17 mouse cellular contexts compared by ENCODE assay signal in the genomic region with DNA sequence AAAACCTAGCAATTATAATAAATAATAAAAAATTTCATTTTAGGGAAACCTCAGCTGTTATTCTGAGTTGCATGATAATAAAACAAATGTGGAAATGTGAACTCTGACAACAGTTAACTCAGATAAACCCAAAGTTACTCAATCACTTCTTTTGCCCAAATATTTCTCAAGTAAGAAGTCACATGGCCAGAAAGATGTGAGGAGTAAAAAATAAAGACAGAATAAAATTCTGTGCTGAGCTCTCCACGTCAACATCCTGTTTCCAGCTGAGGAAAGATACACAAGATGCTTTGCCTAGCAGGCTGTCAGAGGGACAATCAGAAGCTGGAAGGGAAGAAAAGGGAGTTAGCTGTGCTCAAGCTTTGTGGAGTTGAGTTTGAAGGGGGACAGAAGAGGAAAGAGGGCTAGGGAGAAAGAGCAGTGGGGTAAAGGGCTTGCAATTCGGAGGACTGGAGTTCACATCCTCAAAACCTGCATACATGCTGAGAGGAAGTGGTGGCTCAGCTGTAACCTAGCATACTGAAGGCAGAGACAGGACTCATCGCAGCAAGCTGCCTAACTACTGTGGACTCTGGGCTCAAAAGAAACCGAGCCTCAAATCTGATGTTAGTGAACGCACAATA. TPM values are rescaled to one million over a fixed set of nuclear protein-coding genes. Genes with fewer than 3 reads are reported as not detected.
DNase-seq lines count a peak whose midpoint lies in the region; ATAC-seq and TF ChIP-seq lines count a peak whose summit lies in the region.
"Had no signal": no experiment of that assay in that cellular context is flagged by ENCODE, and none has a peak within 500 bp of the region (broad histone marks: within the 10 kb centered on the region; RNA-seq: fewer than 3 reads in every experiment).

No protein-coding gene starts in this region.

- peak overlapping the region; percentile 55 for H3K9ac ChIP-seq in liver, adult 2 months (ENCODE audit: low read depth, low read length)
- H3K9ac ChIP-seq in liver, embryonic 12.5 days = no peak overlapping the region
- no peak overlapping the region for H3K9ac ChIP-seq in forebrain, embryonic 16.5 days (replicated peaks; ENCODE audit: low read depth, low read length)

- H3K4me2 ChIP-seq in liver, embryonic 12.5 days = no peak overlapping the region
- no peak overlapping the region for H3K4me2 ChIP-seq in forebrain, embryonic 16.5 days (ENCODE audit: low read length)

- no peak for TF ChIP-seq CTCF in liver, adult 2 months (IDR thresholded peaks at IDR 0.05; ENCODE audit: low read depth, low read length)
- no peak for TF ChIP-seq CTCF in bone marrow macrophage, adult 2 months (IDR thresholded peaks at IDR 0.05; ENCODE audit: low read depth, low read length)

- DNase-seq in liver, adult 2 months (ENCODE audit: extremely low read depth, low read depth, low spot score) = peak; percentile 86
- peak; percentile 37 to 42 for DNase-seq in B cell, adult 2 months
- DNase-seq in ovary, postnatal 14 days (ENCODE audit: low spot score) = no peak
- DNase-seq: adrenal gland, postnatal 25 days; cerebellum, adult 11-12 months; heart, postnatal 10 days; right cerebral cortex, postnatal 25 days had no signal

- H3K36me3 ChIP-seq in liver, adult 2 months (ENCODE audit: control insufficient read depth, insufficient read depth, low read length) = no peaks in the 10 kb centered on the region
- H3K36me3 ChIP-seq in liver, embryonic 12.5 days = no peaks in the 10 kb centered on the region
- H3K36me3 ChIP-seq in megakaryocyte, embryonic 14.5 days (replicated peaks; ENCODE audit: low read length) = no peaks in the 10 kb centered on the region
- H3K36me3 ChIP-seq in forebrain, embryonic 16.5 days (ENCODE audit: control insufficient read depth, insufficient read depth) = no peaks in the 10 kb centered on the region
- H3K36me3 ChIP-seq: embryonic facial prominence, embryonic 10.5 days had no signal

- H3K27me3 ChIP-seq in liver, adult 2 months (ENCODE audit: control insufficient read depth, insufficient read depth, low read length) = no peaks in the 10 kb centered on the region
- H3K27me3 ChIP-seq in liver, embryonic 12.5 days (replicated peaks) = no peaks in the 10 kb centered on the region
- no peaks in the 10 kb centered on the region for H3K27me3 ChIP-seq in megakaryocyte, embryonic 14.5 days (replicated peaks)
- H3K27me3 ChIP-seq in forebrain, embryonic 16.5 days (replicated peaks; ENCODE audit: control insufficient read depth, insufficient read depth, low read length) = no peaks in the 10 kb centered on the region

- 45% methylated on average over 5 of the region's 5 CpGs for WGBS in liver, adult 2 months
- WGBS in liver, embryonic 12.5 days (ENCODE audit: insufficient replicate concordance) = 28% methylated on average over 5 of the region's 5 CpGs
- WGBS in forebrain, embryonic 16.5 days = 68% methylated on average over 5 of the region's 5 CpGs

- no peaks in the 10 kb centered on the region for H3K9me3 ChIP-seq in liver, embryonic 12.5 days (replicated peaks)
- no peaks in the 10 kb centered on the region for H3K9me3 ChIP-seq in megakaryocyte, embryonic 14.5 days
- no peaks in the 10 kb centered on the region for H3K9me3 ChIP-seq in forebrain, embryonic 16.5 days (ENCODE audit: control insufficient read depth, low read length)
- H3K9me3 ChIP-seq: embryonic facial prominence, embryonic 10.5 days had no signal

- no peak overlapping the region for H3K4me3 ChIP-seq in liver, adult 2 months (ENCODE audit: insufficient read depth, low read depth, low read length)
- no peak overlapping the region for H3K4me3 ChIP-seq in liver, embryonic 12.5 days
- H3K4me3 ChIP-seq in bone marrow macrophage, adult 2 months (ENCODE audit: insufficient read depth, low read length) = peak overlapping the region; percentile 26
- peak overlapping the region; percentile 60 for H3K4me3 ChIP-seq in megakaryocyte, embryonic 14.5 days (replicated peaks)
- no peak overlapping the region for H3K4me3 ChIP-seq in forebrain, embryonic 16.5 days (replicated peaks; ENCODE audit: low read length)
- H3K4me3 ChIP-seq: embryonic facial prominence, embryonic 10.5 days; myocyte had no signal

- ATAC-seq in liver, embryonic 12.5 days = no peak
- no peak for ATAC-seq in forebrain, embryonic 16.5 days
- ATAC-seq in frontal cortex, adult (ENCODE audit: low TSS enrichment) = no peak

- peaks cover 14% of the 10 kb centered on the region for H3K4me1 ChIP-seq in liver, adult 2 months (ENCODE audit: control insufficient read depth, insufficient read depth, low read length)
- H3K4me1 ChIP-seq in liver, embryonic 12.5 days = no peaks in the 10 kb centered on the region
- peaks cover 49% of the 10 kb centered on the region for H3K4me1 ChIP-seq in bone marrow macrophage, adult 2 months (ENCODE audit: control insufficient read depth, insufficient read depth, low read length)
- H3K4me1 ChIP-seq in megakaryocyte, embryonic 14.5 days = peaks cover 64% of the 10 kb centered on the region
- no peaks in the 10 kb centered on the region for H3K4me1 ChIP-seq in forebrain, embryonic 16.5 days (replicated peaks; ENCODE audit: control insufficient read depth, insufficient read depth, low read length)
- H3K4me1 ChIP-seq: embryonic facial prominence, embryonic 10.5 days had no signal

- no peak for TF ChIP-seq POLR2A in liver, adult 2 months (IDR thresholded peaks at IDR 0.05; ENCODE audit: extremely low read depth, insufficient read depth, low read length)
- no peak for TF ChIP-seq POLR2A in bone marrow macrophage, adult 2 months (IDR thresholded peaks at IDR 0.05; ENCODE audit: borderline replicate concordance, low read depth, low read length)

- no peaks in the 10 kb centered on the region for H3K79me2 ChIP-seq in liver, adult 2 months (ENCODE audit: control insufficient read depth, insufficient read depth, low read length)

- peak overlapping the region; percentile 80 for H3K27ac ChIP-seq in liver, adult 2 months (replicated peaks; ENCODE audit: insufficient read depth, low read depth, low read length)
- H3K27ac ChIP-seq in liver, embryonic 12.5 days = no peak overlapping the region
- peak overlapping the region; percentile 100 for H3K27ac ChIP-seq in bone marrow macrophage, adult 2 months (ENCODE audit: insufficient read depth, low read depth, low read length)
- no peak overlapping the region for H3K27ac ChIP-seq in forebrain, embryonic 16.5 days (ENCODE audit: low read length)
- H3K27ac ChIP-seq: embryonic facial prominence, embryonic 10.5 days had no signal

RNA-seq across cellular contexts. Expression of gene Pfpl, which starts 12.5 kb away (rescaled TPM):
- total RNA-seq in liver, adult 2 months (2014; rRNA removed) = not detected in 2 replicates
- not detected in 2 replicates for polyA plus RNA-seq in liver, adult 2 months (2012; rRNA removed)
- not detected in 2 replicates for polyA plus RNA-seq in liver, embryonic 12.5 days (2016; fragmentation: Nextera tagmentation; extraction: Ambion mirVana)
- not detected in 2 replicates for polyA plus RNA-seq in bone marrow macrophage, adult 2 months (2012; ENCODE audit: insufficient read depth, insufficient read length, missing spikeins)
- polyA plus RNA-seq in megakaryocyte, embryonic 14.5 days (2012; ENCODE audit: insufficient read depth, low replicate concordance) = not detected in 2 replicates
- not detected in 2 replicates for polyA plus RNA-seq in forebrain, embryonic 16.5 days (2015; fragmentation: Nextera tagmentation; extraction: Ambion mirVana)
- total RNA-seq: adrenal gland, postnatal 25 days; gastrocnemius, adult 18-20 months; heart, postnatal 10 days had no signal
- polyA plus RNA-seq: embryonic facial prominence, embryonic 10.5 days; kidney, embryonic 16.5 days; limb, embryonic 11.5 days had no signal

RNA-seq across cellular contexts. Expression of gene Mpeg1, which starts 20.4 kb away (rescaled TPM):
- 27.1 and 30.9 TPM in 2 replicates for total RNA-seq in liver, adult 2 months (2014; rRNA removed)
- polyA plus RNA-seq in liver, adult 2 months (2012; rRNA removed) = 6.1 and 7.4 TPM in 2 replicates
- polyA plus RNA-seq in liver, embryonic 12.5 days (2016; fragmentation: Nextera tagmentation; extraction: Ambion mirVana) = 0.63 and 0.76 TPM in 2 replicates
- polyA plus RNA-seq in bone marrow macrophage, adult 2 months (2012; ENCODE audit: insufficient read depth, insufficient read length, missing spikeins) = 2,155 and 2,361 TPM in 2 replicates
- polyA plus RNA-seq in megakaryocyte, embryonic 14.5 days (2012; ENCODE audit: insufficient read depth, low replicate concordance) = 6.5 TPM in 1 of 2 replicates, not detected in the other
- polyA plus RNA-seq in forebrain, embryonic 16.5 days (2015; fragmentation: Nextera tagmentation; extraction: Ambion mirVana) = 0.39 and 0.47 TPM in 2 replicates

RNA-seq across cellular contexts. Expression of gene Olfr1441, which starts 23.0 kb away (rescaled TPM):
- not detected in 2 replicates for total RNA-seq in liver, adult 2 months (2014; rRNA removed)
- not detected in 2 replicates for polyA plus RNA-seq in liver, adult 2 months (2012; rRNA removed)
- not detected in 2 replicates for polyA plus RNA-seq in liver, embryonic 12.5 days (2016; fragmentation: Nextera tagmentation; extraction: Ambion mirVana)
- not detected in 2 replicates for polyA plus RNA-seq in bone marrow macrophage, adult 2 months (2012; ENCODE audit: insufficient read depth, insufficient read length, missing spikeins)
- not detected in 2 replicates for polyA plus RNA-seq in megakaryocyte, embryonic 14.5 days (2012; ENCODE audit: insufficient read depth, low replicate concordance)
- not detected in 2 replicates for polyA plus RNA-seq in forebrain, embryonic 16.5 days (2015; fragmentation: Nextera tagmentation; extraction: Ambion mirVana)
- total RNA-seq: adrenal gland, postnatal 25 days; gastrocnemius, adult 18-20 months; heart, postnatal 10 days had no signal
- polyA plus RNA-seq: embryonic facial prominence, embryonic 10.5 days; kidney, embryonic 16.5 days; limb, embryonic 11.5 days; myocyte had no signal

RNA-seq across cellular contexts. Expression of gene Olfr1440, which starts 53.1 kb away (rescaled TPM):
- not detected in 2 replicates for total RNA-seq in liver, adult 2 months (2014; rRNA removed)
- polyA plus RNA-seq in liver, adult 2 months (2012; rRNA removed) = not detected in 2 replicates
- not detected in 2 replicates for polyA plus RNA-seq in liver, embryonic 12.5 days (2016; fragmentation: Nextera tagmentation; extraction: Ambion mirVana)
- polyA plus RNA-seq in bone marrow macrophage, adult 2 months (2012; ENCODE audit: insufficient read depth, insufficient read length, missing spikeins) = not detected in 2 replicates
- polyA plus RNA-seq in megakaryocyte, embryonic 14.5 days (2012; ENCODE audit: insufficient read depth, low replicate concordance) = not detected in 2 replicates
- polyA plus RNA-seq in forebrain, embryonic 16.5 days (2015; fragmentation: Nextera tagmentation; extraction: Ambion mirVana) = not detected in 2 replicates
- total RNA-seq: adrenal gland, postnatal 25 days; gastrocnemius, adult 18-20 months; heart, postnatal 10 days had no signal
- polyA plus RNA-seq: embryonic facial prominence, embryonic 10.5 days; kidney, embryonic 16.5 days; limb, embryonic 11.5 days; myocyte had no signal

Comparison
In these comparisons a context has a peak if more than half of its experiments do, and no peak if none do; other contexts are left out.
1. H3K27ac ChIP-seq: peak in liver, adult 2 months (single experiment) and bone marrow macrophage, adult 2 months (single experiment); none in liver, embryonic 12.5 days (single experiment) and forebrain, embryonic 16.5 days (single experiment).
2. H3K4me3 ChIP-seq: peak in bone marrow macrophage, adult 2 months (single experiment) and megakaryocyte, embryonic 14.5 days (single experiment); none in liver, adult 2 months (single experiment), liver, embryonic 12.5 days (single experiment) and forebrain, embryonic 16.5 days (single experiment).
3. RNA of gene Mpeg1, which starts 20.4 kb away (polyA plus RNA-seq): 2,155 to 2,361 TPM in bone marrow macrophage, adult 2 months; 6.1 to 7.4 TPM in liver, adult 2 months, 6.5 TPM in megakaryocyte, embryonic 14.5 days, 0.63 to 0.76 TPM in liver, embryonic 12.5 days and 0.39 to 0.47 TPM in forebrain, embryonic 16.5 days; every median in the first group is over 100 times any median in the second.